Mouse (Mus musculus) urinary bladder, postnatal 25 days (tissue): Measurements from ENCODE around the gene Adam12.

Source experiments
- DNase-seq: peaks from one replicate; pipeline ENCODE4 v3.0.0; 2022; ENCODE audit warnings: low spot score

The Adam12 gene

GRCm38 (mm10) chr7:134009157-134009556 is 222.8 kb downstream of the Adam12 start:
- no peak for DNase-seq

- no peak for DNase-seq
These were observed 224.0 kb downstream of the Adam12 start for GRCm38 (mm10) chr7:134007942-134008361.

- DNase-seq, result no peak
These were observed 230.4 kb downstream of the Adam12 start for GRCm38 (mm10) chr7:134001581-134001980.

GRCm38 (mm10) chr7:133990930-133991329 is 241.0 kb downstream of the Adam12 start:
- DNase-seq, result no peak

- DNase-seq, result no peak
These were observed 243.6 kb downstream of the Adam12 start for GRCm38 (mm10) chr7:133988356-133988755.

GRCm38 (mm10) chr7:133986201-133986600 is 245.7 kb downstream of the Adam12 start:
- no peak for DNase-seq

- DNase-seq, result no peak
These were observed 246.3 kb downstream of the Adam12 start for GRCm38 (mm10) chr7:133985648-133986047.

- DNase-seq, result no peak
These were observed 255.4 kb downstream of the Adam12 start for GRCm38 (mm10) chr7:133976388-133977122.

- DNase-seq, result no peak
These were observed 260.9 kb downstream of the Adam12 start for GRCm38 (mm10) chr7:133971086-133971485.

- DNase-seq, result no peak
These were observed 261.5 kb downstream of the Adam12 start for GRCm38 (mm10) chr7:133970407-133970806.

- DNase-seq, result no peak
These were observed 264.0 kb downstream of the Adam12 start for GRCm38 (mm10) chr7:133967906-133968305.

GRCm38 (mm10) chr7:133963501-133963900 is 268.4 kb downstream of the Adam12 start:
- no peak for DNase-seq

- DNase-seq, result no peak
These were observed 272.7 kb downstream of the Adam12 start for GRCm38 (mm10) chr7:133959200-133959599.

GRCm38 (mm10) chr7:133957873-133958272 is 274.1 kb downstream of the Adam12 start:
- no peak for DNase-seq

GRCm38 (mm10) chr7:133954111-133955091 is 277.5 kb downstream of the Adam12 start:
- no peak for DNase-seq

- no peak for DNase-seq
These were observed 280.0 kb downstream of the Adam12 start for GRCm38 (mm10) chr7:133951777-133952545.

- DNase-seq, result no peak
These were observed 284.6 kb downstream of the Adam12 start for GRCm38 (mm10) chr7:133947360-133947759.

- DNase-seq, result no peak
These were observed 285.1 kb downstream of the Adam12 start for GRCm38 (mm10) chr7:133946757-133947345.

GRCm38 (mm10) chr7:133946113-133946512 is 285.8 kb downstream of the Adam12 start:
- DNase-seq, result no peak

- no peak for DNase-seq
These were observed 291.5 kb downstream of the Adam12 start for GRCm38 (mm10) chr7:133940405-133940804.

GRCm38 (mm10) chr7:133937473-133937872 is 294.5 kb downstream of the Adam12 start:
- no peak for DNase-seq

- no peak for DNase-seq
These were observed 295.6 kb downstream of the Adam12 start for GRCm38 (mm10) chr7:133936377-133936776.
